Mouse (Mus musculus): ENCODE measurements around the gene Dok1. TPM values are rescaled to one million over a fixed set of nuclear protein-coding genes. Genes with fewer than 3 reads are reported as not detected.

Gene Dok1
- polyA plus RNA-seq, 1 experiment from 2014 or later, result 13.7 TPM

GRCm38 (mm10) chr6:83020836-83021593 is 12.3 kb downstream of the Dok1 start:
- H3K36me3 ChIP-seq (ENCODE audit: insufficient read depth, low read length), result no peaks in the 10 kb centered on the region
- no peak overlapping the region for H3K4me3 ChIP-seq (replicated peaks; ENCODE audit: low read depth, low read length)
- TF ChIP-seq CTCF (IDR thresholded peaks at IDR 0.05; ENCODE audit: low read depth), result no peak
- no peak overlapping the region for H3K9ac ChIP-seq (ENCODE audit: low read depth, low read length)
- H3K27me3 ChIP-seq (ENCODE audit: insufficient read depth, low read length), result no peaks in the 10 kb centered on the region
- no peaks in the 10 kb centered on the region for H3K9me3 ChIP-seq (replicated peaks; ENCODE audit: low read length)
- DNase-seq (ENCODE audit: low spot score) (no peak), ATAC-seq (replicated peaks; ENCODE audit: low FRiP score, low read depth) (peak; percentile 43; the same call in 1 of the 2 replicates)
- WGBS, result 43% methylated on average over 4 of the region's 4 CpGs
- no peak overlapping the region for H3K4me2 ChIP-seq (ENCODE audit: low read length)
- no peaks in the 10 kb centered on the region for H3K4me1 ChIP-seq (replicated peaks; ENCODE audit: insufficient read depth, low read length)
- H3K27ac ChIP-seq, result no peak overlapping the region

GRCm38 (mm10) chr6:83020121-83020520 is 13.2 kb downstream of the Dok1 start:
- ATAC-seq (replicated peaks; ENCODE audit: low FRiP score, low read depth), result no peak

GRCm38 (mm10) chr6:83019044-83019443 is 14.2 kb downstream of the Dok1 start:
- Histone ChIP-seq H3K9ac (ENCODE audit: low read depth, low read length) (no peak overlapping the region), H3K9me3 (replicated peaks; ENCODE audit: low read length) (no peaks in the 10 kb centered on the region), H3K4me1 (replicated peaks; ENCODE audit: insufficient read depth, low read length) (no peaks in the 10 kb centered on the region), H3K36me3 (ENCODE audit: insufficient read depth, low read length) (no peaks in the 10 kb centered on the region), H3K27me3 (ENCODE audit: insufficient read depth, low read length) (no peaks in the 10 kb centered on the region), H3K27ac (no peak overlapping the region), H3K4me3 (replicated peaks; ENCODE audit: low read depth, low read length) (no peak overlapping the region), H3K4me2 (ENCODE audit: low read length) (no peak overlapping the region)
- no peak for TF ChIP-seq CTCF (IDR thresholded peaks at IDR 0.05; ENCODE audit: low read depth)
- ATAC-seq (replicated peaks; ENCODE audit: low FRiP score, low read depth) (no peak), DNase-seq (ENCODE audit: low spot score) (no peak)
- 70% methylated on average over 3 of the region's 3 CpGs for WGBS

More at GRCm38 (mm10) chr6:83020121-83020520, 13.2 kb downstream of the Dok1 start:
- Histone ChIP-seq H3K27ac (no peak overlapping the region), H3K9me3 (replicated peaks; ENCODE audit: low read length) (no peaks in the 10 kb centered on the region), H3K36me3 (ENCODE audit: insufficient read depth, low read length) (no peaks in the 10 kb centered on the region), H3K27me3 (ENCODE audit: insufficient read depth, low read length) (no peaks in the 10 kb centered on the region), H3K4me1 (replicated peaks; ENCODE audit: insufficient read depth, low read length) (no peaks in the 10 kb centered on the region), H3K4me3 (replicated peaks; ENCODE audit: low read depth, low read length) (no peak overlapping the region), H3K9ac (ENCODE audit: low read depth, low read length) (no peak overlapping the region), H3K4me2 (ENCODE audit: low read length) (no peak overlapping the region)
- WGBS, result 86% methylated on average over 6 of the region's 6 CpGs
- no peak for TF ChIP-seq CTCF (IDR thresholded peaks at IDR 0.05; ENCODE audit: low read depth)
- DNase-seq (ENCODE audit: low spot score), result no peak

GRCm38 (mm10) chr6:83017190-83017589 is 16.1 kb downstream of the Dok1 start:
- Histone ChIP-seq H3K4me2 (ENCODE audit: low read length) (no peak overlapping the region), H3K9me3 (replicated peaks; ENCODE audit: low read length) (no peaks in the 10 kb centered on the region), H3K27me3 (ENCODE audit: insufficient read depth, low read length) (no peaks in the 10 kb centered on the region), H3K9ac (ENCODE audit: low read depth, low read length) (no peak overlapping the region), H3K4me3 (replicated peaks; ENCODE audit: low read depth, low read length) (no peak overlapping the region), H3K27ac (peak overlapping the region; percentile 65), H3K36me3 (ENCODE audit: insufficient read depth, low read length) (no peaks in the 10 kb centered on the region), H3K4me1 (replicated peaks; ENCODE audit: insufficient read depth, low read length) (no peaks in the 10 kb centered on the region)
- ATAC-seq (replicated peaks; ENCODE audit: low FRiP score, low read depth), result peak; percentile 61; the same call in 1 of the 2 replicates
- 31% methylated on average over 3 of the region's 3 CpGs for WGBS
- TF ChIP-seq CTCF (IDR thresholded peaks at IDR 0.05; ENCODE audit: low read depth), result no peak
- DNase-seq (ENCODE audit: low spot score), result peak; percentile 81

- no peak overlapping the region for H3K27ac ChIP-seq
- ATAC-seq (replicated peaks; ENCODE audit: low FRiP score, low read depth) (no peak), DNase-seq (ENCODE audit: low spot score) (no peak)
- WGBS, result 92% methylated on average over 2 of the region's 2 CpGs
- no peaks in the 10 kb centered on the region for H3K9me3 ChIP-seq (replicated peaks; ENCODE audit: low read length)
- no peaks in the 10 kb centered on the region for H3K36me3 ChIP-seq (ENCODE audit: insufficient read depth, low read length)
- no peak overlapping the region for H3K4me2 ChIP-seq (ENCODE audit: low read length)
- no peaks in the 10 kb centered on the region for H3K4me1 ChIP-seq (replicated peaks; ENCODE audit: insufficient read depth, low read length)
- H3K4me3 ChIP-seq (replicated peaks; ENCODE audit: low read depth, low read length), result no peak overlapping the region
- H3K9ac ChIP-seq (ENCODE audit: low read depth, low read length), result no peak overlapping the region
- H3K27me3 ChIP-seq (ENCODE audit: insufficient read depth, low read length), result no peaks in the 10 kb centered on the region
- TF ChIP-seq CTCF (IDR thresholded peaks at IDR 0.05; ENCODE audit: low read depth), result no peak
Observed at GRCm38 (mm10) chr6:83015749-83016148, 17.5 kb downstream of the Dok1 start.

GRCm38 (mm10) chr6:83014482-83015466 is 18.5 kb downstream of the Dok1 start:
- no peak for DNase-seq (ENCODE audit: low spot score)
- Histone ChIP-seq H3K27ac (no peak overlapping the region), H3K27me3 (ENCODE audit: insufficient read depth, low read length) (no peaks in the 10 kb centered on the region), H3K9ac (ENCODE audit: low read depth, low read length) (no peak overlapping the region), H3K4me2 (ENCODE audit: low read length) (no peak overlapping the region), H3K4me1 (replicated peaks; ENCODE audit: insufficient read depth, low read length) (no peaks in the 10 kb centered on the region), H3K36me3 (ENCODE audit: insufficient read depth, low read length) (no peaks in the 10 kb centered on the region), H3K4me3 (replicated peaks; ENCODE audit: low read depth, low read length) (no peak overlapping the region), H3K9me3 (replicated peaks; ENCODE audit: low read length) (no peaks in the 10 kb centered on the region)
- WGBS, result 67% methylated on average over 12 of the region's 12 CpGs
- ATAC-seq (replicated peaks; ENCODE audit: low FRiP score, low read depth), result no peak
- no peak for TF ChIP-seq CTCF (IDR thresholded peaks at IDR 0.05; ENCODE audit: low read depth)

Data from kidney, postnatal 0 days (tissue).